Mouse (Mus musculus) liver, embryonic 14.5 days (tissue): ENCODE measurements around the gene Sept1.

Experiments used
- CTCF ChIP-seq: IDR thresholded peaks from 2 replicates; pipeline ENCODE4 v1.5.1; 2016; ENCODE audit warnings: antibody characterized with exemption, low read depth, control low read depth
- EP300 ChIP-seq: IDR thresholded peaks from 2 replicates; pipeline ENCODE4 v1.6.1; 2016; ENCODE audit warnings: antibody characterized with exemption, low read depth

DNA sequence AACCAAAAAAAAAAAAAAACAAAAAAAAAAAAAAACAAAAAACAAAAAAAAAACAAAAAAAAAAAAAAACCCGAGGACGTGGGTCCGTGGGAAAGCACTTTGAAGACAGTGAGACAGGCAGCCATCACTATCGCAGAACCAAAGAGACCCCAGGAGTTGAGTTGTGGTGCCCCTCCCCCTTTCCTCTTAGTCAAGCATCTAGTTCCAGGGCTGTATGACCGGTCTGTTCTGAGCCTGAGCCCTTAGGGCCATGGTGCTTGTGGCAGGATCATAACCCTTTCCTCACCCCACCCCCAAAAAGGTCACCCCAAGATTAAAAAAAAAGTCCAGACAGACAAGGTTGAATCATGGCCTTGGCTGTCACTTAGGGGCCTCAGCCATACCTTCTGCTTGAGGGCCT lies 16.6 kb downstream of the Sept1 start:
- TF ChIP-seq CTCF = no peak
- TF ChIP-seq EP300 = no peak
